Mouse (Mus musculus) testis, postnatal 14 days (tissue): ENCODE data around the gene Dpp9.

ENCODE experiments used
- DNase-seq: peaks from one replicate; pipeline ENCODE4 v3.0.0; 2021; ENCODE audit warnings: low spot score

Gene Dpp9

GRCm38 (mm10) chr17:56229943-56230342 is 11.2 kb upstream of the Dpp9 start:
- DNase-seq: no peak

- no peak for DNase-seq
These were observed 7.9 kb upstream of the Dpp9 start for GRCm38 (mm10) chr17:56226566-56226965.

- no peak for DNase-seq
These were observed 6.2 kb upstream of the Dpp9 start for GRCm38 (mm10) chr17:56224916-56225315.

GRCm38 (mm10) chr17:56219805-56220204 is 1.1 kb upstream of the Dpp9 start:
- peak; percentile 65 for DNase-seq

- DNase-seq: no peak
These were observed 546 bp upstream of the Dpp9 start for GRCm38 (mm10) chr17:56219251-56219650.

- no peak for DNase-seq
These were observed 1.0 kb downstream of the Dpp9 start for GRCm38 (mm10) chr17:56217670-56218069.

- no peak for DNase-seq
These were observed 4.5 kb downstream of the Dpp9 start for GRCm38 (mm10) chr17:56214229-56214628.

GRCm38 (mm10) chr17:56212676-56213075 is 6.0 kb downstream of the Dpp9 start:
- DNase-seq: no peak

GRCm38 (mm10) chr17:56211090-56211489 is 7.6 kb downstream of the Dpp9 start:
- no peak for DNase-seq

GRCm38 (mm10) chr17:56208821-56209220 is 9.9 kb downstream of the Dpp9 start:
- no peak for DNase-seq

GRCm38 (mm10) chr17:56207963-56208530 is 10.7 kb downstream of the Dpp9 start:
- DNase-seq: no peak

- DNase-seq: no peak
These were observed 11.6 kb downstream of the Dpp9 start for GRCm38 (mm10) chr17:56206986-56207674.

- DNase-seq: no peak
These were observed 12.3 kb downstream of the Dpp9 start for GRCm38 (mm10) chr17:56206276-56206884.

- DNase-seq: no peak
These were observed 15.0 kb downstream of the Dpp9 start for GRCm38 (mm10) chr17:56203729-56204128.

GRCm38 (mm10) chr17:56202476-56202875 is 16.2 kb downstream of the Dpp9 start:
- no peak for DNase-seq

- DNase-seq: no peak
These were observed 17.1 kb downstream of the Dpp9 start for GRCm38 (mm10) chr17:56201642-56202041.

GRCm38 (mm10) chr17:56200586-56200985 is 18.1 kb downstream of the Dpp9 start:
- DNase-seq: no peak

GRCm38 (mm10) chr17:56196860-56197259 is 21.8 kb downstream of the Dpp9 start:
- DNase-seq: no peak

GRCm38 (mm10) chr17:56194765-56195164 is 23.9 kb downstream of the Dpp9 start:
- DNase-seq: no peak

- no peak for DNase-seq
These were observed 24.3 kb downstream of the Dpp9 start for GRCm38 (mm10) chr17:56194357-56194756.

- no peak for DNase-seq
These were observed 27.4 kb downstream of the Dpp9 start for GRCm38 (mm10) chr17:56191266-56191665.

- peak; percentile 48 for DNase-seq
These were observed 33.2 kb downstream of the Dpp9 start for GRCm38 (mm10) chr17:56185281-56186141.
